Mouse (Mus musculus) small intestine, adult 2 months (tissue): ENCODE data around the gene Arglu1. TPM values are rescaled to one million over a fixed set of nuclear protein-coding genes. Genes with fewer than 3 reads are reported as not detected.
A peak's percentile ranks its signal among the peaks of the same experiment; 100 is the strongest.

Source experiments
- H3K27ac ChIP-seq: fragments of 200-500 bp; 2 replicates; pipeline ENCODE4 v1.5.1; 2012; ENCODE audit warnings: low read depth, low read length, control low read depth, inconsistent platforms; ENCODE audit not compliant: insufficient read depth
- H3K27me3 ChIP-seq: fragments of 200-500 bp; 2 replicates; pipeline ENCODE4 v1.6.1; 2012; ENCODE audit warnings: mild to moderate bottlenecking, moderate library complexity, low read length, inconsistent platforms; ENCODE audit not compliant: control insufficient read depth, insufficient read depth
- H3K36me3 ChIP-seq: fragments of 200-500 bp; 2 replicates; pipeline ENCODE4 v1.6.1; 2012; ENCODE audit warnings: mild to moderate bottlenecking, low read length, control low read depth, inconsistent platforms; ENCODE audit not compliant: control insufficient read depth, insufficient read depth
- H3K4me1 ChIP-seq: fragments of 200-500 bp; 2 replicates; pipeline ENCODE4 v1.6.1; 2012; ENCODE audit warnings: low read length, inconsistent platforms, mixed read lengths; ENCODE audit not compliant: control insufficient read depth, insufficient read depth, insufficient read length
- H3K4me3 ChIP-seq: fragments of 200-500 bp; 2 replicates; pipeline ENCODE4 v1.5.1; 2012; ENCODE audit warnings: low read depth, mild to moderate bottlenecking, control low read depth, inconsistent platforms, low read length, moderate library complexity
- CTCF ChIP-seq: fragments of 200-500 bp; IDR thresholded peaks from 2 replicates; pipeline ENCODE4 v1.5.1; 2012; ENCODE audit warnings: low read depth, mild to moderate bottlenecking, control low read depth, inconsistent platforms, low read length, moderate library complexity, mixed read lengths; ENCODE audit not compliant: insufficient replicate concordance, insufficient read length; ENCODE audit errors: extremely low read depth
- POLR2A ChIP-seq: fragments of 200-500 bp; IDR thresholded peaks from 2 replicates; pipeline ENCODE4 v1.6.1; 2012; ENCODE audit warnings: low read depth, mild to moderate bottlenecking, control low read depth, inconsistent platforms, low read length, moderate library complexity
- WGBS: fragments of 180-500 bp; shearing (Covaris S2); methylation state at CpG from one replicate; pipeline ENCODE4 v1.1.7; 2018; 5-methylcytosine and 5-hydroxymethylcytosine counted together
- polyA plus RNA-seq: library from polyadenylated mRNA; depleted of rRNA; stranded (reverse); fragments of >200 nt; gene quantifications from 2 replicates; pipeline ENCODE4 v1.2.3, GENCODE M21; 2012

The Arglu1 gene
- polyA plus RNA-seq, 1 experiment = 12.7 TPM

GRCm38 (mm10) chr8:8652388-8652787 is 37.9 kb downstream of the Arglu1 start:
- no peak overlapping the region for H3K4me3 ChIP-seq
- H3K27me3 ChIP-seq = no peaks in the 10 kb centered on the region
- peaks cover 27% of the 10 kb centered on the region; the same call in 1 of the 2 replicates for H3K4me1 ChIP-seq
- H3K36me3 ChIP-seq = peaks cover 3% of the 10 kb centered on the region
- 35% methylated on average over 4 of the region's 4 CpGs for WGBS
- TF ChIP-seq CTCF (no peak), POLR2A (no peak)
- H3K27ac ChIP-seq = peak overlapping the region; percentile 68

GRCm38 (mm10) chr8:8649944-8650343 is 40.4 kb downstream of the Arglu1 start:
- peaks cover 5% of the 10 kb centered on the region for H3K36me3 ChIP-seq
- peaks cover 27% of the 10 kb centered on the region; the same call in 1 of the 2 replicates for H3K4me1 ChIP-seq
- H3K27me3 ChIP-seq = no peaks in the 10 kb centered on the region
- no peak overlapping the region for H3K27ac ChIP-seq
- TF ChIP-seq CTCF (no peak), POLR2A (no peak)
- no peak overlapping the region for H3K4me3 ChIP-seq
- WGBS = 85% methylated on average over 8 of the region's 8 CpGs

GRCm38 (mm10) chr8:8649536-8649935 is 40.8 kb downstream of the Arglu1 start:
- peaks cover 5% of the 10 kb centered on the region for H3K36me3 ChIP-seq
- no peak for TF ChIP-seq POLR2A
- TF ChIP-seq CTCF = no peak
- H3K4me3 ChIP-seq = no peak overlapping the region
- no peaks in the 10 kb centered on the region for H3K27me3 ChIP-seq
- H3K27ac ChIP-seq = no peak overlapping the region
- 91% methylated on average over 3 of the region's 3 CpGs for WGBS
- peaks cover 25% of the 10 kb centered on the region; the same call in 1 of the 2 replicates for H3K4me1 ChIP-seq

- H3K27ac ChIP-seq = no peak overlapping the region
- TF ChIP-seq CTCF (no peak), POLR2A (no peak)
- H3K36me3 ChIP-seq = peaks cover 5% of the 10 kb centered on the region
- no peak overlapping the region for H3K4me3 ChIP-seq
- peaks cover 25% of the 10 kb centered on the region; the same call in 1 of the 2 replicates for H3K4me1 ChIP-seq
- no peaks in the 10 kb centered on the region for H3K27me3 ChIP-seq
- WGBS = 48% methylated on average over 7 of the region's 7 CpGs
Observed at GRCm38 (mm10) chr8:8648686-8649085, 41.6 kb downstream of the Arglu1 start.

GRCm38 (mm10) chr8:8647824-8648223 is 42.5 kb downstream of the Arglu1 start:
- TF ChIP-seq CTCF = no peak
- TF ChIP-seq POLR2A = no peak
- H3K27me3 ChIP-seq = no peaks in the 10 kb centered on the region
- peaks cover 24% of the 10 kb centered on the region; the same call in 1 of the 2 replicates for H3K4me1 ChIP-seq
- WGBS = 75% methylated on average over 7 of the region's 7 CpGs
- H3K36me3 ChIP-seq = peaks cover 5% of the 10 kb centered on the region
- no peak overlapping the region for H3K27ac ChIP-seq
- no peak overlapping the region for H3K4me3 ChIP-seq

GRCm38 (mm10) chr8:8647319-8647718 is 43.0 kb downstream of the Arglu1 start:
- Histone ChIP-seq H3K36me3 (peaks cover 5% of the 10 kb centered on the region), H3K27me3 (no peaks in the 10 kb centered on the region), H3K27ac (no peak overlapping the region), H3K4me1 (peaks cover 24% of the 10 kb centered on the region; the same call in 1 of the 2 replicates), H3K4me3 (no peak overlapping the region)
- WGBS = 80% methylated on average over 3 of the region's 3 CpGs
- TF ChIP-seq POLR2A = no peak
- no peak for TF ChIP-seq CTCF

- no peak overlapping the region for H3K4me3 ChIP-seq
- H3K36me3 ChIP-seq = 0 out of 2 replicates have a peak, but pooled peaks cover 1% of the 10 kb centered on the region
- H3K27ac ChIP-seq = no peak overlapping the region
- no peaks in the 10 kb centered on the region for H3K27me3 ChIP-seq
- WGBS = 77% methylated on average over 11 of the region's 11 CpGs
- TF ChIP-seq CTCF (no peak), POLR2A (no peak)
- H3K4me1 ChIP-seq = peaks cover 14% of the 10 kb centered on the region; the same call in 1 of the 2 replicates
Observed at GRCm38 (mm10) chr8:8644160-8644915, 46.0 kb downstream of the Arglu1 start.
